Mouse (Mus musculus): ENCODE results near the gene Kcnk3.

Kcnk3 gene

DNA sequence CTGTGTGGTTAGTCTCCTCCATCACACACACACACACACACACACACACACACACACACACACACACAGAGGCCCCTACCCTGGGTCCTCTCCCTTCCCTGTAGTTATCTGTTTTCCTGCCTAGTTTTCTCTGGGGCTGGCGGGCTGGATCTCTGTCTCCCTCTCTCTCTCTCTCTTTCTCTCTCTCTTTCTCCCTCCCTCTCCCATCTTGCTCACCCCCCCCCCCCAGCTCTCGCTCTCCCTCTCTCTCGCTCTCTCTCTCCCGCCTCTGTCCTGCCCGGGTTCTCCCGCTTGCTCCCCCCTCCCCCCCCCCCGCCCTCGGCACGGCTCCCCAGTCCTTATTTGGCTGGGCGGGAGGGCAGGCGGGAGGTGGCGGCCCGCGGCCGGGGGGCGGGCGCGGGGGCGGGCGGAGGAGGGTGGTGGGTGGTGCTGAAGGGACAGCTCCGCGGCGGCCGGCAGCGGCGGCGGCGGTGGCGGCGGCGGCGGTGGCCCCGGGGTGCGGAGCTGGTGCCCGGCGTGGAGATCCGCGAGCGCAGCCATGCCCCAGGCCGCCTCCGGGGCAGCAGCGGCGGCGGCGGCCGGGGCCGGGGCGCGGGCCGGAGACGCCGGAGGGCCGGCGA lies at the start of gene Kcnk3:
Gene Kcnk3, plus strand, starts transcription at position 490 of the 620 bp plus-strand sequence.
- DNase-seq (ENCODE audit: low spot score), result peak; percentile 66

GRCm38 (mm10) chr5:30545698-30546097 lies 42.3 kb upstream of the Kcnk3 start, which contains the start of gene Cib4:
Gene Cib4, minus strand, starts transcription at chr5:30545836.
- DNase-seq (ENCODE audit: low spot score), result peak; percentile 7

GRCm38 (mm10) chr5:30548681-30549080 lies 39.3 kb upstream of the Kcnk3 start:
- DNase-seq (ENCODE audit: low spot score), result no peak

GRCm38 (mm10) chr5:30550334-30551021 lies 37.5 kb upstream of the Kcnk3 start:
- peak; percentile 31 for DNase-seq (ENCODE audit: low spot score)

DNA sequence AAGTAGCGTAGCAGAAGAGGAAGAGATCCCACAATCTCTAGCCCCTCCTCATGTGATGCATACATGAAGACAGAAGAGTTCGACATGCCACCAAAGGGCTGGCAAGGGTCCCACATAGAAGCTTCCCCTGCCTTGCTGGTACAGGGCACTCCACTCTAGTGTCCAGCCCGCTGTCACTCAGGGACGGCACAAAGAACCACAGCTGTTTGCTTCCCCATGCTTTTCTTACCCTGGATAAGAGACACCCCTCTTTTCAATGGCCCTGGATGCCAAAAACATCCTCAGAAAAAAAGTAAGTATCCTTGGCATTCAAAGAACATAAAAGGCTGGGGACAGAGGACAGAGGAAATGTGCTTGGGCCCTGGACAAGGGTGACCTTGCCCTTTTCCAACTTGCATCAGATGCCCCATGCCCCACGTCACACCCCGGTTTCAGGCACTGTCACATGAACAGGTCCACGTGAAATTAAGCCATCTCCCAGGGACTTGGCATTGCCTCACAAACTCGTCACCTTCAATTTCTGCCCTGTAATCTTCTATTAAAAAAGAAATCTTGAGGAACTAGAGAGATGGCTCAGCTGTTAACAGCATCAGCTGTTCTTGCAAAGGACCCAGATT lies 36.8 kb upstream of the Kcnk3 start:
- DNase-seq (ENCODE audit: low spot score), result no peak

GRCm38 (mm10) chr5:30552006-30552405 lies 36.0 kb upstream of the Kcnk3 start:
- no peak for DNase-seq (ENCODE audit: low spot score)

- no peak for DNase-seq (ENCODE audit: low spot score)
These were observed 34.0 kb upstream of the Kcnk3 start for GRCm38 (mm10) chr5:30553936-30554335.

DNA sequence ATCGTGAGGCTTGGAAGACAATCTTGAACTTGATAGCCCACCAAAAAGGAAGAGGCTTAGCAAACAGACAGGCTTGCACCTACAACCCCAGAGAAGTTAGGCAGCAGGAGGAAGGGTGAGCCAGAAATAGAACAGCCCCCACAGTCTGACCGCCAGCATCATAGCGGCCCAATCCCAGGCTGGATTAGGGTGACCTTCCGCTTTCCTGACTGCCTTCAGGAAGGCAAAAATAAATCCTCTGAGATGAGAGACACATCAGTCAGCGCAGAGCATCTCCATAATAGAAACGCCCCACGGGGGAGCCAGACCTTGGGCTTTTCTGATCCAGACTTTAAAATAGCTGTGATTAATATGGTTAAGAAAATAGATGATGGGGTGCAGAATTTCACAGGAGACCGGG lies 33.0 kb upstream of the Kcnk3 start:
- DNase-seq (ENCODE audit: low spot score), result no peak

DNA sequence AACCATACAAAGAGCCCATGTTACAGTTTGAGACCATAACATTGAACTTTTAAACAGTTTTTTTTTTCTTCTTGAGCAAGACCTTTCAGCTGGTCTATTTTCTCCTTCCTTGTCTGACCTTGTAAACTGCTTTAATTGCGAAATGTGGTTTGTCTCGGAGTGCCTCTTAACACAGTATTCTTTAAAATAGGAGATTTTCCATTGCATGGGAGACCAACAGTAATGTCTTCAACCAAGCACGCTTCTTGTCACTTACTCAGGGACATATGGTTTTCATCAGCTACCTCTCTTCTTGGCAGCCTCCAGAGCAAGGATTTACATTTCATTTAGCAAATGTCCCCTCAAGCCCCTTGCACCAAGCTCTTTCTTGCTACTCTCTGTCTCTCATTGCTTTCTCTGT lies 31.7 kb upstream of the Kcnk3 start:
- peak; percentile 12 for DNase-seq (ENCODE audit: low spot score)

DNA sequence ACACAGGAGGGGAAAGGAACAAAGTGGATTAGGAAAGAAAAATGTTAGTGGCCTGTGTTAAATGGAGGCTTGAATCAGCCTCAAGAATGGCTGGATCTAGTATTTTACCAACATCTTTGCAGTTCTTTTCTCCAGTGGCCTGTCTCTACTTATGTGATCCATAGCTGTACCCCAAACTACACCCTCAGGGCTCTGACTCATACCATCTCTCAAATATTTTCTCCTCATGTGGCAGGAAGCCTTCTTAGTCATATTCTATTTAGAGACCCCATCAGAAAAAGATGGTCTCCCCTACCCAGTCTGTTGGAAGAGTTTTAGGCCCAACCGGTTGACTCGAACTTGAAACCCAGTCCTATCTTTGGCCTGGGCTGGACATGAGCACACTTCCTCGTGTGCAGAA lies 28.5 kb upstream of the Kcnk3 start:
- no peak for DNase-seq (ENCODE audit: low spot score)

GRCm38 (mm10) chr5:30559986-30560493 lies 27.9 kb upstream of the Kcnk3 start:
- no peak for DNase-seq (ENCODE audit: low spot score)

GRCm38 (mm10) chr5:30568479-30568878 lies 19.5 kb upstream of the Kcnk3 start:
- no peak for DNase-seq (ENCODE audit: low spot score)

DNA sequence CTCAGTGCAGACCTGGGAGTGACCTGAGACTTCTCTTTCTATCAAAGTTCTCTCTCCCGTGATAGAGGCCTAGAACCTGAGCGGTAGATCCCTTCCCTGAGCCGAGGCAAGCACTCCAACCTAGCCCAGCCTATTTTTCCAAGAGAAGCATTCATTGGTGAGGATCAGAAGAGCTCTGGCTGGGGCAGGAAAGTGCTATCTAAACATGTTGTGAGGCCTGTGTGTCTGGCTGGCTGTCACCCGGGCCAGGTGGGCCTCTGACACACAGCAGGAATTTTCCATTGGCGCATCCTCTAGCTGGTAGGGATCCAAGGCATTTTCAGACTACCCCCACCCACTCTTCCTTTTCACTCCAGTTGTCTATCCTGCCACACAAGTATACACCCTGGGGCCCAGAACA lies 16.1 kb upstream of the Kcnk3 start:
- DNase-seq (ENCODE audit: low spot score), result no peak

GRCm38 (mm10) chr5:30574367-30574766 lies 13.6 kb upstream of the Kcnk3 start:
- no peak for DNase-seq (ENCODE audit: low spot score)

DNA sequence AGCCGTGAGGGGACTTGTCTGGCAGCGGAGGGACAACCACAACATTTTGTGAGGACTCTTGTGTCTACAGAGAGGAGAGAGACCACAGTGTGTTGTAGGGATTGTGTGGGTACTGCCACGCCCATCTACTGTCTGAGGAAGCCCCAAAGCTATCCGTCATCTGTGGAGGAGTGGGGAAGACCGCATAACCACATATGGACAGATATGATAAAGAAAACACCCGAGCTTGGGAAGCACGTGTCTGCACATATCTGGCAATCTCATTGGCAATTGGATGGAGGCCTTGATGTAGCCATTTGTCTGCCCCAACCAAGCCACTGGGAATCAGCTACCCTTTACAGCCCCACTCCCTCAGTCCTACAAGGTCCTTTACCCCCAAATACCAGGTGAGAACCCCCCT lies 11.7 kb upstream of the Kcnk3 start:
- DNase-seq (ENCODE audit: low spot score), result no peak

DNA sequence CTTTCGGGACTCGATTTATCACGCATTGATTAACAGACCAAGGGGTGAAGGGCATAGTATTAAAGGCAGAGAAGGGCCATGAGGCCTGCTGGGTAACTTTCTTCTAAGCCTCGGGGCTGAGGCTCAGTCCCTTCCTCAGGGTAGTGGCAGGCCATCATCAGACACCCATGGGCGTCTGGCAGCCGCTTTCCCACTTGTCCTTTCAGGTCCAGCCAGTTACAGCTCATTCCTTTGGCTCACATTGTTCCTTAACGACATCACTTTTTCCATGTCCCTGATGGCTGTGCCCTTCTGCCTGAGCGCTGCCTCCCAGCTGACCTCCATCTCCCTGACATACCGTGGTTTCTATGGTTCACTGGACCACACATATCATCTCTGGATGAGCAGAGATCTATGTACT lies 10.7 kb upstream of the Kcnk3 start:
- no peak for DNase-seq (ENCODE audit: low spot score)

GRCm38 (mm10) chr5:30577654-30578310 lies 10.2 kb upstream of the Kcnk3 start:
- no peak for DNase-seq (ENCODE audit: low spot score)

- no peak for DNase-seq (ENCODE audit: low spot score)
These were observed 9.4 kb upstream of the Kcnk3 start for GRCm38 (mm10) chr5:30578445-30579080.

DNA sequence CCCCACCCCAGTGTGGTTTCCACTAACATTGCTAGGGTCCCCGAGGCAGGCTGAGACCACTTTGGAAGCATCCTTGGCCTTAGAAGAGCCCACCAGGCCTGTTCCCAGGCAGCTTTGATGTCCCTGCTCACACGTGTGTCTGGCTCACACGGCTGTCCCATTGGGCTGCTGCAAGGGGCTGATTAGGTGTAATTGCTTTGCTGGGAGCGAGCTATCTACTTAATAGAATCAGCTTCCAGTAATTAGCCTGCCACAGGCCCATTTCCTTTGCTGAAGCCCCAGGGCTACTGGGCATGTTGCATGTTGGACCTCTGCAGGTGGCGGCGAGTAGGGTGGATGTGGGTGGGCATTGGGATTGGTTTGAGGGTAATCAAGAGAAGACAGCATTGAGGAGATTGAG lies 7.2 kb upstream of the Kcnk3 start:
- DNase-seq (ENCODE audit: low spot score), result no peak

DNA sequence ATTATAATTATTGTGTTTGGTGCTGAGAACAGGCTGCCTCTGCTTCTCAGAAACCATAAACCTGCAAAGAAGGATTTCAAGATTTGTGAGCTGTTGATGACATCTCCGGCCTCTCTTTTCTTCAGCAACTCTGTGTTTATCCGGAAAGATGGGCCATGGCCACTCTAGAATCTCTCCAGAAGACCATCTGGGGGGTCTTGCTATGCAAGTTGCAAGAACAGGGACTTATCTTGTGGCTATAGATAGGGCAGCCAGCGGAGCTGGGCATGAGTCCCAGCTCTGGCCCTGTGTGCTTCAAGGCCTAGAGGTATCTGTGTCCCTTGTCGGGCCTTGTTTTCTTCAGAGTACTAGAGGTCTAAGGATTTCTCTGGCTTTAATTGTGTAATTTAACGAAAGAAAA lies 6.0 kb upstream of the Kcnk3 start:
- no peak for DNase-seq (ENCODE audit: low spot score)

- no peak for DNase-seq (ENCODE audit: low spot score)
These were observed 1.4 kb upstream of the Kcnk3 start for GRCm38 (mm10) chr5:30586616-30587015.

GRCm38 (mm10) chr5:30587101-30587500 lies 869 bp upstream of the Kcnk3 start:
- no peak for DNase-seq (ENCODE audit: low spot score)
